Mouse (Mus musculus) left cerebral cortex, adult 2 months (tissue): ENCODE results near the gene Supt3. TPM values are rescaled to one million over a fixed set of nuclear protein-coding genes. Genes with fewer than 3 reads are reported as not detected.

ENCODE experiments used
- DNase-seq, 2 experiments: peaks; one replicate each; pipeline ENCODE4 v3.0.0; 2021 to 2022; ENCODE audit warnings: low spot score in 2 of 2, mixed read lengths in 1 of 2; ENCODE audit errors: extremely low spot score in 1 of 2
- H3K27ac ChIP-seq: fragments of 200-600 bp; 2 replicates; pipeline ENCODE4 v1.8.1; 2022
- H3K4me3 ChIP-seq: fragments of 200-600 bp; 2 replicates; pipeline ENCODE4 v1.8.1; 2022
- CTCF ChIP-seq: fragments of 200-600 bp; IDR thresholded peaks from 2 replicates; pipeline ENCODE4 v1.8.1; 2022; ENCODE audit warnings: antibody characterized with exemption, mild to moderate bottlenecking, moderate library complexity
- intact Hi-C: fragments of 180-260 bp; cut with DNase I; formaldehyde crosslinking; loops from one replicate; pipeline ENCODE4 v1.15.1; 2025
- total RNA-seq, 2 experiments: library from RNA; stranded (reverse); gene quantifications; 2 replicates each; pipeline ENCODE4 v1.2.3; 2021

Supt3 gene
- total RNA-seq, 2 experiments from 2014 or later = 11.0 to 14.3 TPM

DNA sequence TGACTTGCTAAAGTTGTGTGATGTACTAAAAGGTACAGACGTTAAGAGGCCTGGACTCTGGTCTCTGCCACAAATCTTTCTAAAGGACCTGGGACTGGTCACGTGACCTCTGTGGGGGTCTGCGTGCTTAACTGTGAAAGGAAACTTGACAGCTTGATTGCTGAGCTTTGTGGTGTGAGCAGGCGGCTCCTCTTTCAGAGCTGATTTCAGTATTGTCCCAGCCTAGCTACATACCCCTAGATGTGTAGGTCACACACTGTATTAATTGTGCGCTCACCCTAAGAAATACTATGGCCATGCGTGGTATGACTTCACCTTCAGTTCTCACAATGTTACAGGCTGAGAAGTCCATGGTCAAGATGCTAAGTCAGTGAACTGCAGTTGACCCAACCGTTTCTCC is 291.4 kb downstream of the Supt3 start:
- Histone ChIP-seq H3K4me3 (no peak overlapping the region), H3K27ac (no peak overlapping the region)
- no peak for TF ChIP-seq CTCF
- intact Hi-C loops = no loop called here
- DNase-seq = no peak

DNA sequence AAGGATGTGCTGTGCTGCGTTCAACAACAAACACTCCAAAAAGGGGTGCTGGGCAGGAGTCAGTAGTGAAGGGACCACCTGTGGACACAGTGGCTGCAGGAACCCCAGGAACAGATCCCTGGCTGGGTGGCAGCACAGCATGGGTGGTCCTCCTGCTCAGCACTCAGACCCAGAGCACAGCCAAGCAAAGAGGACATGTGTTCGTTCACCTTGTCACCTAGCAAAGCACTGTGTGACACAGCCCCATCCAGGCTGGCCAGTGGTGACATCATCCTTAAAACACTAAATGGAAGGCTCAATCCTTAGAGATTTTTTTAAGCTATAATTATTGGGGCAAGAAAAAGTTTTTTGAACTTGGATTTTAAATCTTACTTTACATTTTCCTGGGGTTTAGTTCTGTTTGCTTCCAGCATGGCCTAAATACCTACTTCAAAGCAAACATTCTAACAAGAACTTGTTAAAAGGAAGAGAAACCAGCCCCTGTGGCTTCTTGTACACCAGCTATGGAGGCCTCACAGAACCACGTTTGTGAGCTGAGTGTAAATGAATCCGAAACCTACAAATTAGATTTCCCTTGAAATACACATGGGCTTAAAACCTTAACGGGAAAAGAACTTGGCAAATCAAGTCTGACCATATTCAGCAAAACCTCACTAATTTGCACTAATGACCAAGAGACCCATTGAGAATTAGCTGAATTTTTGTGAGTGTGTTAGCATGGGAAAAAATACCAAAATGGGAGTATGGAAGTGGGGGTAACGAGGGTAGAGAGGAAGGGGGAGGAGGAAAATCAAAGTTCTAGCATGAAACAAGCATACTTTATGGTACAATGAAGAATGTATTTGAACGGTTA is 295.8 kb downstream of the Supt3 start:
- DNase-seq = no peak
- TF ChIP-seq CTCF = no peak
- no peak overlapping the region for H3K4me3 ChIP-seq
- H3K27ac ChIP-seq = peak overlapping the region; percentile 45; the same call in 1 of the 2 replicates
- intact Hi-C loops = no loop called here

- TF ChIP-seq CTCF = no peak
- intact Hi-C loops = no loop called here
- no peak for DNase-seq
- no peak overlapping the region for H3K27ac ChIP-seq
- H3K4me3 ChIP-seq = no peak overlapping the region
Measured at GRCm38 (mm10) chr17:45073348-45073634, 296.3 kb downstream of the Supt3 start.

DNA sequence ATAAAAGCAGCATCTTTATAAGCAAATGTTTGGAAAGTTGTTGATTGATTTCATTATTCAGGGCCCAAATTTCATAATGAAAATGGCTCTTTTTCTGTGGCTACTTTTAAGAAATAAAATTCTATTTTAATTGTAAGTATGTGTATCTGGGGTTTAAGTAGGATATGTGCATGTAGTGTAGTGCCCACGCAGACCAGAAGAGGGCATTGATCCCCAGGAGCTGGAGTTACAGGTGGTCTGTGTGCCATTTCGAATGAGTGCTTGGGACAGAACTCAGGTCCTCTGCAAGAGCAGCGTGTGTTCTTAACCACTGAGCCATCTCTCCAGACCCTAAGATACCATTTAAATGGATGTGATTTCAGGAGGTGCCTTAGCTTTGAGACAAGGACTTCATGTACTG is 296.8 kb downstream of the Supt3 start:
- no peak overlapping the region for H3K4me3 ChIP-seq
- intact Hi-C loops = no loop called here
- peak; percentile 10 for TF ChIP-seq CTCF
- no peak for DNase-seq
- no peak overlapping the region for H3K27ac ChIP-seq

GRCm38 (mm10) chr17:45076951-45077350 is 300.0 kb downstream of the Supt3 start:
- DNase-seq = no peak
- no peak for TF ChIP-seq CTCF
- Histone ChIP-seq H3K4me3 (no peak overlapping the region), H3K27ac (no peak overlapping the region)
- intact Hi-C loops = no loop called here

DNA sequence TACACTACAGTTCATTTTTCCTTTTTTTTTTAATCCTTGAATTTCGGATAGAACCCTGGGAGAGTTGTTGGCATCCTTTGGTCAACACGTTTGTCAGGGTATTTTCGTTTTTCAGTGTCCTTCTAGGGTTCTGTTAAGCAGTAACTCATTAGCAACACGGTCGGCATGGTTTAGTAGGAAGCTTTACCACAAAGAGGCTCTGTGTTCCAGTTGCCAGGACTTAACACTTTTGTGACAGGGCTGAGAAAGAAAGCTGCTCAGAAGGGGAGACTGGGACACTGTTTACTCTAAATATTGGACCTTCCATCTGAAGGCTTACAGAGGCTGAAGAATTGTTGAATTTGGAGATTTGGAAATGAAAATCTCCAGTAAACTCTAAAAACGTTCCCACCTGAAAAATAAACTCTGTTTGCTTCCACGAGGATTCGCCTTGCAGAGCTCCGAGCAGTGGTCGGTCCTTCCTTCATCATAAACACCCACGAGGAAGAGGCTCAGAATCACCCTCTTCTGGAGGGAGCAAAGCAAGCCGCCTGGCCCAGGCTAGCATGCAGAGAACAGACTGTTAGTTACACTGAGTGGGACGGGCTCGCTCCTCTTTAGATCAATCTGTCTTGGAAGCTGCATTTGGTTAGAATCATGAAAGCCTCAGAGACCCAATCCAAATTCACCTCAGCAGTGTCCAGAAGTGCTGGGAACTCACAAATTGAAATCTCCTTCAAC is 301.1 kb downstream of the Supt3 start:
- intact Hi-C loops = no loop called here
- TF ChIP-seq CTCF = no peak
- Histone ChIP-seq H3K27ac (no peak overlapping the region), H3K4me3 (0 out of 2 replicates have a peak overlapping the region, but pooled peaks have one; percentile 5)
- DNase-seq = no peak

DNA sequence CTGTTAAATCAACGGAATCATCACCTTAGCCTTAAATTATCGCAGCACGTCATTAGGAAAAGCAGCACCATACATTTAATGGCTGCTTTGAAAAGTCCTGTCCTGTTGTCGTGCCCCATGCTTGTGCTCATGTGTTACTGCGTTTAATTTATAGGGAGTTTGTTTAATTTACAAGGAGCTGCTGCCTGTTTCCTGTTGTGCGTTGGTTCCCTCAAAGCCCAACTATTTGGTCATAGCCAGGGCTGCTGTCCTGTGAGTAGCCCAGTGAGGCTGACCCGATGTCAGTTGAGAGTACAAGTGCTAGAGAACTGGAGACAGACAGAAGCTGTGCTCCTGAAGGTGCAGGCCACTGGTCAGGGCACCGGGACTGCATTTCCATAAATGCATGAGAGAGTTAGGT is 304.6 kb downstream of the Supt3 start:
- no peak overlapping the region for H3K27ac ChIP-seq
- no peak overlapping the region for H3K4me3 ChIP-seq
- TF ChIP-seq CTCF = no peak
- DNase-seq = no peak
- intact Hi-C loops = no loop called here

- intact Hi-C loops = no loop called here
- no peak for TF ChIP-seq CTCF
- Histone ChIP-seq H3K27ac (no peak overlapping the region), H3K4me3 (no peak overlapping the region)
- no peak for DNase-seq
Measured at GRCm38 (mm10) chr17:45081955-45082475, 305.1 kb downstream of the Supt3 start.

- no peak overlapping the region for H3K27ac ChIP-seq
- intact Hi-C loops = no loop called here
- no peak for DNase-seq
- TF ChIP-seq CTCF = no peak
- no peak overlapping the region for H3K4me3 ChIP-seq
Measured at GRCm38 (mm10) chr17:45086361-45086760, 309.4 kb downstream of the Supt3 start.

- no peak overlapping the region for H3K27ac ChIP-seq
- no peak for DNase-seq
- no peak overlapping the region for H3K4me3 ChIP-seq
- no peak for TF ChIP-seq CTCF
- intact Hi-C loops = no loop called here
Measured at GRCm38 (mm10) chr17:45087022-45087421, 310.1 kb downstream of the Supt3 start.

- H3K27ac ChIP-seq = no peak overlapping the region
- intact Hi-C loops = no loop called here
- no peak for DNase-seq
- no peak overlapping the region for H3K4me3 ChIP-seq
- no peak for TF ChIP-seq CTCF
Measured at GRCm38 (mm10) chr17:45101064-45101463, 324.1 kb downstream of the Supt3 start.

GRCm38 (mm10) chr17:45115386-45115785 is 338.4 kb downstream of the Supt3 start:
- no peak for DNase-seq
- intact Hi-C loops = no loop called here
- Histone ChIP-seq H3K4me3 (no peak overlapping the region), H3K27ac (no peak overlapping the region)
- no peak for TF ChIP-seq CTCF
